Mouse (Mus musculus) telencephalon, adult 2 months (tissue): Measurements from ENCODE around the gene Hes7.
"Not testable (repeated sequence)": the region's sequence is repeated elsewhere in the genome, so short reads cannot be mapped to it uniquely, and the experiment has no call there.

Experiments used
- DNase-seq: peaks from one replicate; pipeline ENCODE4 v3.0.0-alpha.2; 2011; ENCODE audit warnings: low read depth, low spot score

Hes7 gene

DNA sequence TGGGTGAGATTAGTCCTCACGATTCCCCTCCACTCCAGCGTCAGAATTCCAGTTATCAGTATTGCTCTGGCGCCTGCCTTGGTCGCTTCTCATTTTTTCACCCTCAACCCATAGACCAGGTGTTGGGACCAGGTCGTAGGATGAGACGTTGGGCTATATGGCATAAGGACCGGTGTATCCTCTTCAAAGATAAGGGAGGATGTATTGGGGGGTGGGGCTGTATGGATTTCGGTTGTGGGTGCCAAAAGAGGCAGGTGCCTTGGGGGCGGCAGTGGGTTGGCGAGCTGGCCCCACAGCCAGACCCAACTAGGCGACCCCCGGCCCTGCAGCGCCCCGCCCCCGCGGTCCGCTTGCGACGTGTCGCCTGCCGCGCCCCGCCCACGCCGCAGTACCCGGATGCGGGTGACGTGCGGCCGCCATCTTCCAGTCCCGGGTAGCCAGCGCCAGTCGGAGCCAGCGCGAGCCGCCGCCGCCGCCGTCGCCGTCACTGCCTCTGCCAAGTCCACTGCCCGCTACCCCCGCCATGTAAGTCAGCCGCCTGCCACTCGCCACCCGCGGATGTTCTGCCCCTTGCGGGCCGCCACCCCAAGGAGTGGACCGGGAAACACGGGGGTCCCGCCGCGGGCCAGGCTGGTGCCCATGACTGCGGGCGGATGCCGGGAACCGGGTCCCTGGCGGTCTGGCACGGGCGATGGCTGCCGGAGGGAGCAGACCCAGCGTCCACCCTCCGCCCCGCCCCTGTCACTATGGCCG is 31.9 kb upstream of the Hes7 start, which contains the start of gene Vamp2:
Gene Vamp2 (plus strand): TSS at position 388 of the 753 bp plus-strand sequence.
- DNase-seq = no peak

DNA sequence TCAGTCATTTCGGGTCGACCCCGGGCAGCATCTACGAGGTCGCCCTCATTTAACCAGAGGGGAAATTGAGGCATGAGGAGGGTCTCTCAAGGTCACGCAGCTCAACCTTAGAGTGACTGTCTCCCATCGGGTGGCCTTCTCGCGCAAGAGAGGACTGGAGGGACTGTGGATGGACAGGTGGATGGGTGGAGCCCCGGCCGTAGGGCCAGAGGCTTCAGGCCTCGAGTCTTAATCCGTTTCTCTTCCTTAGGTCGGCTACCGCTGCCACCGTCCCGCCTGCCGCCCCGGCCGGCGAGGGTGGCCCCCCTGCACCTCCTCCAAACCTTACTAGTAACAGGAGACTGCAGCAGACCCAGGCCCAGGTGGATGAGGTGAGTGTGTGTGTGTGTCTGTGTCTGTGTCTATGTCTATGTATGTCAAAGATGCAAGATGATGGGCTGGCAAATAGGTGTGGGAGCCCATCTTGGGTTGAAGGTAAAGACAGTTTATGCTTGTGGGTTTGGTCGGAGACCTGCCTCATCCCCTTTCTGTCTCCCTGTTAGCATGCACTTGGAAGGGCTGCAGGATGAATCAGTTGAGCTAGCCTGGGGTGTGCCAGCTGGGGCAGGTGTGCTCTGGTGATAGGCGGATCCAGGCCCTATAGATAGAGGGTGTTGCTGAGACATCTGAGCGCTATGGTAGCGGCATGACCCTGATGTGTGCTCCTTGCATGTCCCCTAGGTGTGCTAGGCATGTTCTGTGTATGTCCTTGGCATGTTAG is 31.2 kb upstream of the Hes7 start:
- no peak for DNase-seq

DNA sequence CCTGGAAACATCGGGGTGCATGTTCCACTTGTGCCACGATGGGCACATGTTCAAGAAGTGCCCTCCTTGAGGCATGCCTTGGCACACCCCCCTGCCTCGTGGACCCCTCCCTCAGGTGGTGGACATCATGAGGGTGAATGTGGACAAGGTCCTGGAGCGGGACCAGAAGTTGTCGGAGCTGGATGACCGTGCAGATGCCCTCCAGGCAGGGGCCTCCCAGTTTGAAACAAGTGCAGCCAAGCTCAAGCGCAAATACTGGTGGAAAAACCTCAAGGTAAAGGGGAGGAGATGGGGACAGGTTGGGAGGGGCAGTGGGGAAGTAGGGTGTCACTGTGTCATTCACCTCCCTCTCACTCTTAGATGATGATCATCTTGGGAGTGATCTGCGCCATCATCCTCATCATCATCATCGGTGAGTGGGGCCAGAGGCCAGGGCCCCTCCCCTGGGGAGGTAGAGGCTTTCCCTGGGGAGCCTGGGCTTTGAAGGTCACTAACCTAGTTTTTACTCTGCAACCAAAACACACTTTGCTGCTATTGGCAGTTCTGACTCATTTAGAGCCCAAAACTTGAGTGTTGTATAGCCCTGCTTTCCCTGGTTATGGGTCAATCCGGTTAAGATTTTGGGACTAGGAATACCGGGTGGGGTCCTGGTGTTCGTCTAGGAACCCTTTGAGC is 30.5 kb upstream of the Hes7 start:
- no peak for DNase-seq

DNA sequence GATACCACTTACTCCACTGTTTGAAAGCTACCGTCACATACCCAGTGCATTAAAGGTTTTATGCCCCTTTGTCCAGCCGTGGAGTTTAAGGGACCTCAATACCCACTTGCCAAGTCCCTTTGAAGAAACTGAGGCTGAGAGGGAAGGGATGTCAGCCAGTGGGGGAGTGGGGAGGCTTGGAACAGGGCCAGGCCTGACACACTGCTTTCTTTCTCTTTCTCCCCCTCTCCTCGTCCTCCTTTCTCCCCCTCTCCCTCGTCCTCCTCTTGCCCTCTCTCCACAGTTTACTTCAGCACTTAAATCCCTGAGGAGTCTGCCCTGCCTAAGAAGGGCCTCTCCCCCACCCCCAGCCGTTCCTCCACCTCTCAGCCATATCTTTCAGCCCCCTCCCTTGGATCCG is 29.8 kb upstream of the Hes7 start:
- DNase-seq = no peak

- no peak for DNase-seq
Measured at GRCm38 (mm10) chr11:69091566-69092385, 28.4 kb upstream of the Hes7 start.

GRCm38 (mm10) chr11:69092386-69092751 is 27.8 kb upstream of the Hes7 start:
- DNase-seq = no peak

DNA sequence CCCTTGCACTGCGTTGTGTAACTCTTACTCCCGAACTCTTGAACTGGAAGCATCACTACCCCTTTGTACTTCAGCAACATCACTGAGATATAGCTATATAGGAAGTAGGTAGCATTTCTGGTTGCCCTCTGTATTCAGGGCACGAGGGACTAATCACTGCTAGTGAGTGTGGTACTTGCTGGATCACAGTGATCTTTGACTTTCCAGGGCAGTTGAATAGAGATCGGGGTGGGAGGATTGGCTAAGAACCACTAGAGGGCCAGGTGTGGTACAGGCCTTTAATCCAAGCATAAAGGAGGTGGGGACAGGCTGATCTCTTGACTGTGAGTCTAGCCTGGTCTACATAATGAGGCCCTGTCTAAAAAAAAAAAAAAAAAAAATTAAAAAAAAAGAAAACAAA is 27.3 kb upstream of the Hes7 start:
- DNase-seq = no peak

- not testable (repeated sequence) for DNase-seq
Measured at GRCm38 (mm10) chr11:69093856-69094255, 26.3 kb upstream of the Hes7 start.

GRCm38 (mm10) chr11:69094697-69095429 is 25.3 kb upstream of the Hes7 start, which contains the start of gene Per1:
Gene Per1, plus strand, starts transcription at chr11:69095217.
- DNase-seq = peak; percentile 100

DNA sequence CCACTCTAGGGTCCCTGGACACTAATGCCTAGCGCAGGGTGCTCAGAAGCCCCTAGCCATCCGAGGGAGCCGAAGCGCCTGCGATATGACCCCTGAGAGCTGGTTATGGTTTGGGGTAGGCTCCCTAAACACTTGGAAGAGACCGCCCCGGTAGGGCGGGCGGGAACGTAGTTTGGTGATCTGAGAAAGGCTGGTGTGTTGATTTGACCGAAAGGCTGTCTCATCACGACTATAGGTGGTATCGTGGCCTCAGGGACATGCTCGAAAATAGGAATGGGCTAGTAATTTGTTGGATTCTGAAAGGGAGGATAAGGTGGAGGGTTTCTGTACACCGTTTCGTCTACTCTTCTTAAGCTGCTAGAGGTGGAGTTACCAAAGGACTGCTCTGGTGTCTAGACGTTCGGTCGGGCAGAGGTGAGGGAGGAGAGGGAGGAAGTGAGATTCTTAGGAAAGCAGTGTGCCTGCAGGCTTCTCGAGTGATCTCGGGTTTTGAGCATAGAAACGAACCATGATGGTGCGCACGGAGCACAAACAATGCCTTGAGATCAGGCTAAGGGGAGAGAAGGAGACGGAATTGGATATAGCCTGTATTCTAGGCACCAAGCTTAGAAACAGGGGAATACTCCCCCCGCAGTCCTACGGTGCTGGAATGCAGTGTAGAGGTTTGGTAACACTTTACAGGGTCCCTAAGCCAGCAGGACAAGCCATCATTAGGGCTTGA is 24.5 kb upstream of the Hes7 start:
- no peak for DNase-seq

DNA sequence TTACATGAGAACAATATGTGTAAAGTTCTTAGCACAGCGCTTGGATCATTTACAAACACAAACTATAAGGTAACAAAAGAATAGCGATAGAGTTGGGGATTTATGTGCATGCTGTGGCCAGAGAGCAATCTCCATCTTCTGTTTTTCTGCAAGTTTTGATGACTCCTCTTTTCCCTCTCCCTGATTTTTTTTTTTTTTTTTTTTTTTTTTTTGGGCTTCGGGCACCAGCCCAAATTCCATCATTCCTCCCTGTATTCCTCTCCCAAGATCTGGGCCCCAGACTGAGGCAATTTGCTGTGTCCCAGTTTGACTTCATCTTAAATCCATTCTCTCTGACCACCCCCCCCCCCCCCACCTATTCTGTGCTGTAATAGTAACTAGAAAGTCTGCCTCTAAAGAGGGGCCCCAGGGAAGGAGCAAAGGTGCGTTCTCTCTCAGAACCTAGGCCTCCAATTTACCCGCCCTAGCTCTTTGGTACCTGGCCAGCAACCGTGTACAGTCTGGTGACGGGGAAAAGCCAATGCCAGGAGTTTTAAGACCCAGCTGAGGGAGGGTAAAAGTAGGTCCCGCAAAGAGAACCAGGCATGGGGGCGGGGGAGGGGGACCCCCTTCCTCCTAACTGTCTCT is 23.7 kb upstream of the Hes7 start:
- no peak for DNase-seq

GRCm38 (mm10) chr11:69096987-69097900 is 23.0 kb upstream of the Hes7 start:
- peak; percentile 93 for DNase-seq

GRCm38 (mm10) chr11:69098039-69098761 is 22.0 kb upstream of the Hes7 start:
- DNase-seq = no peak

- DNase-seq = peak; percentile 94
Measured at GRCm38 (mm10) chr11:69098762-69099091, 21.5 kb upstream of the Hes7 start.

DNA sequence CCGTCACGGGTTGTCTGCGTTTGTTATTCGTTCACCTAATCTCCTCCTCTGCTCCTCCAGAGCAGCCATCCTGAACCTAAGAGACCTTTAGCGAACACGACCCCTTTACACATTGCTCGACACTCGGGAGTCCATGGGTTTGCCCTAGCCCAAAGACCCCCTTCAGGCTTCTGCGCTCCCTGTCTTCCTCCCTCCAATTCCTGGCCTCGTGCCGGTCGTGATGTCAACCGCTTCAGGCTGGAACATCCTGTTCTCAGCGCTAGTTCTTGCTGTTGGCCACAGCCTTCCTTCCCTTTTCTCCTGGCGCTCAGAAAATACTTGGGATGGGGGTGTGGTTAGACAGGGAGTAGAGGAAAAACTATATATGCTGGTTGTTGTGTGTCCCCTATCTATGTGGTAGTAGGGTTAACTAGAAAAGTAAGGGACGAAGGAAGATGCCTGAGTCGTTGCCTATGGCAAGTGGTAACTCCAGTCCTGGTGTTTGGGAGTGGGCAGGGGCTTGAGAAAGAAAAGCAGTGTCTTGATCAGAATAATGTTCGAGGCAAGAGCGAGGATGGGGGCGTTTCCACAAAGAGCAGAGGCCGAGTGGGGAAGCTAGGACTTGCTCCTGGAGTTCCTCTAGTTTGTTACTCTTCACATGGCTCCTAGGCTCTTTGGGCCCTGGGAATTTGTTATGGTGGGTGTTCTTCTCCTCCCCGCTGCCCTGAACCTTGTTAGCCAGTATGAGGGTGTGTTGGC is 20.9 kb upstream of the Hes7 start:
- no peak for DNase-seq

DNA sequence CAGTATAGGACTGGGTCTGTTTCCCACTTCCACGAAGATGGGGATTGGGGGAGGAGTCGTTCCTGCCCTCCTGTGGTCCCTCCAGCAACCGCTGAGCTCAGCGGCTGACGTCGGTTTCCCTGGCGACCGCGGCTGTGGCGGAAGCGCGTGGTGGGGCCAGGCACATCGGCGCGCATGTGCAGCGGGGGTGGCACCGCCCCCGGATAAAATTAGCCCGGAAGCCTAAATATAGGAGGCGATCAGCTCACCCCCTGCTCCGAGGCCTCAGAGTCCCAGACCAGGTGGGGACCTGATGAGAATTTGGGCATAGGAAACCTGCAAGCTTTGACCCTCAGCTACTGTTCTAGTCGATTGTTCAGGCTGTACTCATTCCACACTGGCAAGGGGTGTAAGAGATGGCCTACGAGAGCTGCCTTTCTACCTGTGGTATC is 20.3 kb upstream of the Hes7 start:
- peak; percentile 93 for DNase-seq

DNA sequence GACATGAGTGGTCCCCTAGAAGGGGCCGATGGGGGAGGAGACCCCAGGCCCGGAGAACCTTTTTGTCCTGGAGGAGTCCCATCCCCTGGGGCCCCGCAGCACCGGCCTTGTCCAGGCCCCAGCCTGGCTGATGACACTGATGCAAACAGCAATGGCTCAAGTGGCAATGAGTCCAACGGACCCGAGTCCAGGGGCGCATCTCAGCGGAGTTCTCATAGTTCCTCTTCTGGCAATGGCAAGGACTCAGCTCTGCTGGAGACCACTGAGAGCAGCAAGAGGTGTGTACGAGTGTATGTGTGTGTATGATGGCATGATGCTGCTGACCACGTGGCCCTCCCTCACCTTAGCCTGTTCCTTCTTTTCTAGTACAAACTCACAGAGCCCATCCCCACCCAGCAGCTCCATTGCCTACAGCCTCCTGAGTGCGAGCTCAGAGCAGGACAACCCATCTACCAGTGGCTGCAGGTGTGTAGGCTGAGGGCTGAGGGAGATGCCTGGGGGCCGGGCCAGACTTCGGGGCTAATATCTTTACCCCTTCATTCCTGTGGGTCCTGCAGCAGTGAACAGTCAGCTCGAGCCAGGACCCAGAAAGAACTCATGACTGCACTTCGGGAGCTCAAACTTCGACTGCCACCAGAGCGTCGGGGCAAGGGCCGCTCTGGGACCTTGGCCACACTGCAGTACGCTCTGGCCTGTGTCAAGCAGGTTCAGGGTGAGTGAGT is 19.4 kb upstream of the Hes7 start:
- DNase-seq = no peak
